Mouse (Mus musculus): ENCODE measurements around the gene Cdk5rap3. TPM values are rescaled to one million over a fixed set of nuclear protein-coding genes. Genes with fewer than 3 reads are reported as not detected.

Gene Cdk5rap3
- total RNA-seq, 2 experiments from 2014 or later: 21.1 to 37.3 TPM

DNA sequence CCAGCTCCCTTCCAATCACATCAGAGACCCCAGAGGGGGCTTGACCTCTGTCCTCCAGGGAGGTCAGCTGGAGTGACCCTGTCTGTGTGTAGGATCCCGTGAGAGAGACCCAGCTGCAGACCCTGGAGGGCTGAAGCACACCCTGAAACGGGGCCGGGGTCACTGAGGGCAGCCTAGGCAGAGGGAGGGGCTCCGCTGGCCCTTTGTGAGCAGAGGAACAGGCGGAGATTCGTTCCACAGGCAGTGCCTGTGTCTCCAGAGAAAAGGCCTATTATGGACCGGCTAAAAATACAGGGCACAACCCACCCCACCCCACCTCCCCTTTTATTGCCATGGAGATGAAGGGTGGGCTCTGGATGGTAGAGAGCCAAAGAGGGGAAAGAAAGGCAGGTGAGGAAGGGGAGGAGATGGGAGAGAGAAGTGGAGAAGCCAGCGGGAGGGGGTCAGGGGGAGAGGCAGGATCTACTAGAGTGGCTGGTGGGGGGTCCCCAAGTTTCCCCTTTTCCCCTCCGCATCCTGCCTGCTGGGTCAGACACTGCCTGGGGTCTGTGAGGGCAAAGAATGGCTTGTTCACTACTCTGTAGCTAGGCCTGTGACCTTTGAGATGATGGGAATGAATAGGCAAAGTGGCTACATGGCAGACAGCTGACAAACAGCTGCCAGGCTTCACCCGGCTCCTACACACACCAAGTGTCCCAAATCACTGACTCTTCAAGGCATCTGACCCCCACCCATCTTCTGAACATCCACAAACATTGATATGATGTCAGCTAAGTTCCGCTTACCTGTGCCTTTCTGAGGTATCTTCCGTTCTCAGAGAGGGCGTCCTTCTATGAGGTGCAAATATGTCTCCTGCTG lies 16.6 kb downstream of the Cdk5rap3 start:
- ATAC-seq (ENCODE audit: poor library complexity, severe bottlenecking): no peak

DNA sequence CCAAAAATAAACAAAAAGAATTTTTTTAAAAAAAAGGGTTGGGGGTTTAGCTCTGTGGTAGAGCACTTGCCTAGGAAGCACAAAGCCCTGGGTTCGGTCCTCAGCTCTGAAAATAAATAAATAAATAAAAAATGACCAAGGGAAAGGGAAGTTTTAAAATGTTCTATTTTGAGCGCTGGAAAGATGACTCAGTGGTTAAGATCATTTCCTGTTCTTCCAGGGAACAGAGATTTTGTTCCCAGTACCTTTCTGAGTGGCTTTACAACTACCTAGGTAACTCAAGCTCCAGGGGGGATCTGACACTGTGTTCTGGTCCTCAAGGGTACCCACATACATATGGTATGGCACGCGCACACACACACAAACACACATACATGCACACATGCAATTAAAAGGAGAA lies 20.4 kb downstream of the Cdk5rap3 start:
- ATAC-seq (ENCODE audit: poor library complexity, severe bottlenecking): no peak

DNA sequence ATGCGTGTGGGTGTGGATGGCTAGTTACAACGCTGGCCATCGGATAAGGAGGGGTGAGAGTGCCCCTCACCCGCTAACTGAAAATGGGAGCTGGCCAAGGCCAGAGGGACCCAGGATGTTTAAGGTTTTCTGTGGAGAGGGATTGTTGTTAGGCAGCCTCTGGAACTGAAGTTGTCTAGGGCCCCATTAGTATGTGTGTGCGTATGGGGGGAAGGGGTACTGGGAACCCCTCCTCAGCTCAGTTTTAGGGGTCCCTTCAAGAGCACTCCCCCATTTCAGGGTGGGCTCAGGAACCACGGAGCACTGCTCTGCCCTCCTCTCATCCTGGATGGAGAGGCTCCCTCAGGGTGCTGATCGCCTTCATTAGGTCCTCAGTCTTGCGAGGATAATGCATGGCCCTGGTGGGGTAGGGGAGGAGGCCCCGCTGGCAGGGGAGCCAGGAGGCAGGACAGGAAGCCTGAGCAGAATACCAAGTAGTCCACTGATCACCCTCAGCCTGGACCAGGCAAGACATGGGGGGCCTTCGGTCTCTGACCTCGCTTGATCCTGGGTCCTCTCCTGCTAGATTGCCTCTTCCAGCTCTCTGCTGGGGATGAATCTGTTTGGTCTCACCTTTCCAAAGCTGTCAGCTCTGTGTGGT lies 23.0 kb downstream of the Cdk5rap3 start:
- no peak for ATAC-seq (ENCODE audit: poor library complexity, severe bottlenecking)

DNA sequence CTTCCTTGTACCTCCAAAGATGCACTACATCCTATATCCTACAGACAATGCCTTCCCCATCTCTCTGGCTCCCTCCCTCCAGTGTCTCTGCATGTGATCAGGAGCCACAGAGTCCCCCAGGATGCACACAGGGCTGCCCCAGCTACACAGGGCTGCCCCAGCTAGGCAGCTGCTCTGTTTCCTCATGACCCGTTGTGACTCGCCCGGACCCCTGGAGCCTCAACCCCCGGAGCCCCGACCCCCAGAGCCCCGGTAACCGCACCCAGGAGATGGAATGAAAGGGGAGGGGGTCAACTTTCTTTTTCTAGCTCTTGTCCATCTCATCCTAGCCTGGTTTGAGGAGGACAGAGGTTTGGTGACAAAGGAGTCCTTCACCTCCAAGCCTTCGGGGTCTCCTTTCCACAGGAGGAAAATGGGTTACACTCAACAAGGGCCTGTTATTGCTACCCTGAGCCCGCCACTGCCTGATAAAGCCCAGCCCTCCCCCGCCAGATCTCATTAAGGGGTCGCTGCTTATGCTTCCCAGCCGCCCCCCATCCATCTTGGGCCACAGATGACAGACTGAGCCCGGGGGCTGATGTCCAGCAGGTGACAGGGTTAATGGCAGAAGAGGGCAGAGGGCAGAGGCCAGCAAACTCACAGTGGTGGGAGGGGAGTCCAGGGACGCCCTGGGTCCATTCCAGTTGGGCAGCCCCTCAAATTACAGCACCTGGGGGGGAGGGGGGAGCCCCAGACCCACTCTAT lies 24.3 kb downstream of the Cdk5rap3 start:
- no peak for ATAC-seq (ENCODE audit: poor library complexity, severe bottlenecking)

GRCm38 (mm10) chr11:96886942-96887546 lies 29.3 kb downstream of the Cdk5rap3 start:
- ATAC-seq (ENCODE audit: poor library complexity, severe bottlenecking): no peak

DNA sequence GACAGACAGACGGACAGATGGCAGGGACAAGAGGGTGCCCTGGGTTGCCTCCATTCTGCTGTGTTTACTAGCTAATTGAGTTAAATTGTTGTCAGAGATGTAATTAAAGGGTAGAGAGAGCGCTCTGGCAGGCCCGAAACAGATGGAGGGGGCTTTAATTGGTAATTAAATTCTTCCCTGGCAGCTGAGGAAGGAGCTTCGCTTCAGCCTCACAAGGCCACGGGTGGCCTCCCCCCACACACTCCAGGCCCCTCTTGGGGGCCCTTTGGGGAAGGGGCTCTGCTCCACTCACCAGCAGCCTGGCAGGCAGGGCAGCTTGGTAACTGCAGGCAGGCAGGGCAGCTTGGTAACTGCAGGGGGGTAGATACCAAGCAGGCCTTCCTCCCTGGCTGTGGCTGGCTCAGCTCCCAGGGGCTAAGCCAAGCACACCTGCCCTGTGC lies 30.4 kb downstream of the Cdk5rap3 start:
- no peak for ATAC-seq (ENCODE audit: poor library complexity, severe bottlenecking)

DNA sequence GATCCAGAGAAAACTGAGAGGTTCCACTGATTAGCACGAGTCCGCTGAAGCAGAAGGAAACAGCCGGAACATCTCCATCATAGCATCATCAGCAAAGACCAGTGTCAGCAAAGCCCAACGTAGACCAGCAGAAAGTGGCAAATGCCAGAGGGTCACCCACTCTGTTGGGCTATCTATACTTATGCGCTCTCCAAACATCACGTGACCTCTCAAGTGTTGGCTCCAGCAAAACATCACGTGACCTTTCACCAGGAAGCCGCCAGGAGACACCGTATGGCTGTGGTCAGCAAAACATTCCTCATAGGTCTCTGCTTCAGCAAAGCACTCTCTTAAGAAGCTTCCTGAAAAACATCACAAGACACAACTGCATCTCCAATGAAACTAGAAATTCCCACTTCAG lies 36.0 kb downstream of the Cdk5rap3 start:
- ATAC-seq (ENCODE audit: poor library complexity, severe bottlenecking): no peak

DNA sequence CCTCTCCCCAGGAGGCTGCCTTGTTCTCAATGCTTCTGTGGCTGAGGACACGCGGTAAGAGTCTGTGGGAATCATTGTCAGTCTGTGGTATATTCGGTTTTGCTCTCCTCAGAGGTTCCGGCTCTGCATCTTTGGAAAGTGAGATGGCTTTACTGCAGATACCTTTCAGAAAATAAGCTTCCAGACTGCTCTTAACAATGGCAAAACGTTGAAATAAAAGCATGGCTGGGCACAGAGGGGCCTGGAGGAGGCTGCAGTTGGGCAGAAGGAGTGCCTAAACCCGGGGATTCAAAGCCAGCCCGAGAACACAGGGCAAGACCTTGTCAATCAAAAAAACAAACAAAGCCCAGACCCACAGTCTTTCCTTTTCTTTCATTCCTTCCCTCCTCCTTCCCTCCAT lies 36.9 kb downstream of the Cdk5rap3 start:
- ATAC-seq (ENCODE audit: poor library complexity, severe bottlenecking): no peak

GRCm38 (mm10) chr11:96878715-96879114 lies 37.6 kb downstream of the Cdk5rap3 start:
- ATAC-seq (ENCODE audit: poor library complexity, severe bottlenecking): no peak

DNA sequence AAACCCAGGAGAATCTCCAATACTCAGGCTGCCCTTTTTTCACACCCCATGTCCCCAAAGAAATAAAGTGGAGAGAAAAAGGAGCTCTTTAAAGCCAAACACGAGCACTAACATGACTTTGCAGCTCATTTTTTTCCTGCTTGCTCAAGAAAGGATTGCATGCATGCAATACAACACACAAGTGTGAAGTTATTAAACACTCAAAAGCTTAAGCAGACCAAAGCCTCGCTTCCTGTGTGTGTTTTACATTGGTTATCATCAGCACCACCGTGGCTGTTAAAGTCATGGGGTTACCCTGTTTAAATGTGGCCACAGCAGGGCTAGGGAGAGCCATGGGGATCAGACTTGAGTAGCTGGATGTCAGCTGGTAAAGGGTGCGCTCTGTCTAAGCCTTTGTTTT lies 39.2 kb downstream of the Cdk5rap3 start:
- no peak for ATAC-seq (ENCODE audit: poor library complexity, severe bottlenecking)

DNA sequence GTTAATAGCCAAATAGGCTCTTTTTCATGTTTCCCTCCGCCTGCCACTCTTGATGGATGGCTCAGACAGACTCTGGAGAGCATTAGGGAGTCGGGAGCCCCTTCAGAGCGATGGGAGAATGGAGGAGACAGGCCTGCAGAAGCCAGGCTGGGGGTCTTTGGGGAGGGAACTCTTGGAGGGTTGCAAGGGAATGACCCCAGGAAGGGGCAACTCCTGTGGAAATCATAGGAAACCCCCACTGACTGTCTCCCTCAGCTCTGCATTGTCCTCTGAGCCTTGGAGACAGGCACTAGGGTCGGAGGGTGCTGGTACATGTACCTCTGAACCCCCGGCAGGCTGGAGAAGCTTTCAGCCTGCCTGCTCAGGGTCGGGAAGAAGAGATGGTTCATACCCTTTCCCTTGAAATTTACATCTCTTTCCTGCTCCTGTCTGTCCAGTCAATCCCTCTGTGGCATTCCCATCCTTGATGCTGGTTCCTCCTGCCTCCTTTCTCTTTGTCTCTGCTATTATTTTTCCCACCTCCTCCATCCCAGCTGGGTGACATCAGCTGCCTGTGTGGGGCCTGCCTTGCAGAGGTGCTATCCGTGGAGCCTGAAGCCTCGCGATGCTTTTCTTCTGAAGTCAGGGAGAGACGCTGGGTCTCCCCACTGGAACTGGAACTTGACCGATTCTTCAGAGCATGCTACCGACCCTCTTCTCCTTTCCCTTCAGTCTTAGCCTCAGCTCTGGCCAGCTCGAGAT lies 39.8 kb downstream of the Cdk5rap3 start:
- no peak for ATAC-seq (ENCODE audit: poor library complexity, severe bottlenecking)

DNA sequence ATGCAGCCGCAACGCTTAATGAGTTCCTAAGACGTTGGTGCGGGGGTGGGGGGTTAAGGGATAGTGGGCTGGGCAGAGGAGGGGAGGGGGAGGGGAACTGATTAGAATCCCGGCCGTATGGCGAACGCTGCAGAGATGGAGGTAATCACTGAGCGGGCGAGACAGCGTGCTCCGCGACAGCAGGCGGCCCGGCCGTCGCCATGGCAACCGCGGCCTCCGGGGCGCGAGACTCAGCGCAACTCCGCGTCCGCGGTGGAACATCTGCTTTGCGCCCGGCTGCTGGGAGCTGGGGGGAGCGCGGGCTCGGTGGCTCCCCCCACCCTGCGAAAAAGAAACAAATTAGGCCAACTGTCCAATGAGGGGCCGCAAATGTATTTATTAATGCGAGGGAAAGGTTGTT lies 40.6 kb downstream of the Cdk5rap3 start:
- ATAC-seq (ENCODE audit: poor library complexity, severe bottlenecking): peak; percentile 54

- ATAC-seq (ENCODE audit: poor library complexity, severe bottlenecking): no peak
Measured at GRCm38 (mm10) chr11:96875270-96875669, 41.0 kb downstream of the Cdk5rap3 start.

GRCm38 (mm10) chr11:96873601-96874140 lies 42.6 kb downstream of the Cdk5rap3 start:
- ATAC-seq (ENCODE audit: poor library complexity, severe bottlenecking): no peak

- ATAC-seq (ENCODE audit: poor library complexity, severe bottlenecking): no peak
Measured at GRCm38 (mm10) chr11:96872441-96873379, 43.6 kb downstream of the Cdk5rap3 start.

- peak; percentile 64 for ATAC-seq (ENCODE audit: poor library complexity, severe bottlenecking)
Measured at GRCm38 (mm10) chr11:96867149-96867548, 49.1 kb downstream of the Cdk5rap3 start.

- no peak for ATAC-seq (ENCODE audit: poor library complexity, severe bottlenecking)
Measured at GRCm38 (mm10) chr11:96863206-96863995, 52.9 kb downstream of the Cdk5rap3 start.

- no peak for ATAC-seq (ENCODE audit: poor library complexity, severe bottlenecking)
Measured at GRCm38 (mm10) chr11:96862534-96862933, 53.8 kb downstream of the Cdk5rap3 start.

Measured in megakaryocyte, adult 5-6 weeks (primary cell).